ENCODE assay signal across 7 mouse cellular contexts in genomic region chr8:4238434-4239192, GRCm38 (mm10). TPM values are rescaled to one million over a fixed set of nuclear protein-coding genes. Genes with fewer than 3 reads are reported as not detected.
A peak's percentile ranks its signal among the peaks of the same experiment; 100 is the strongest.
DNase-seq lines count a peak whose midpoint lies in the region; ATAC-seq lines count a peak whose summit lies in the region.

Gene Map2k7, plus strand, starts transcription at chr8:4238740.
Gene Gm49320, plus strand, starts transcription at chr8:4238865.

- ATAC-seq in granulocyte monocyte progenitor cell, adult 5-6 weeks (replicated peaks; ENCODE audit: poor library complexity, severe bottlenecking), result peak; percentile 82
- peak; percentile 94 for ATAC-seq in midbrain, embryonic 13.5 days

- no peaks in the 10 kb centered on the region for H3K9me3 ChIP-seq in embryonic facial prominence, embryonic 10.5 days
- no peaks in the 10 kb centered on the region for H3K9me3 ChIP-seq in limb, embryonic 10.5 days (replicated peaks)
- no peaks in the 10 kb centered on the region for H3K9me3 ChIP-seq in midbrain, embryonic 13.5 days

- H3K4me3 ChIP-seq in embryonic facial prominence, embryonic 10.5 days, result peak within 1 kb of the TSS; percentile 82
- peak within 1 kb of the TSS; percentile 85 for H3K4me3 ChIP-seq in limb, embryonic 10.5 days
- H3K4me3 ChIP-seq in midbrain, embryonic 13.5 days (replicated peaks), result peak within 1 kb of the TSS; percentile 85

- H3K27me3 ChIP-seq in embryonic facial prominence, embryonic 10.5 days (replicated peaks; ENCODE audit: low read depth, poor library complexity, severe bottlenecking), result peaks cover 14% of the 10 kb centered on the region; the same call in 1 of the 2 replicates
- H3K27me3 ChIP-seq in limb, embryonic 10.5 days (ENCODE audit: low read depth, poor library complexity, severe bottlenecking), result peaks cover 9% of the 10 kb centered on the region; the same call in 1 of the 2 replicates
- H3K27me3 ChIP-seq in midbrain, embryonic 13.5 days, result no peaks in the 10 kb centered on the region

- H3K9ac ChIP-seq in midbrain, embryonic 13.5 days (replicated peaks), result peak within 1 kb of the TSS; percentile 80

- peak; percentile 100 for DNase-seq in adrenal gland, postnatal 10 days
- peak; percentile 100 for DNase-seq in embryonic facial prominence, embryonic 10.5 days (ENCODE audit: low spot score)
- peak; percentile 100 for DNase-seq in kidney, adult 11 months
- DNase-seq in limb, embryonic 10.5 days (ENCODE audit: low spot score), result peak; percentile 100
- DNase-seq in spleen, adult 12 weeks (ENCODE audit: low spot score), result peak; percentile 97

- peaks cover 36% of the 10 kb centered on the region for H3K36me3 ChIP-seq in embryonic facial prominence, embryonic 10.5 days (replicated peaks)
- H3K36me3 ChIP-seq in limb, embryonic 10.5 days, result peaks cover 35% of the 10 kb centered on the region
- peaks cover 24% of the 10 kb centered on the region for H3K36me3 ChIP-seq in midbrain, embryonic 13.5 days

- H3K4me2 ChIP-seq in midbrain, embryonic 13.5 days (replicated peaks), result peak within 1 kb of the TSS; percentile 77

- H3K4me1 ChIP-seq in embryonic facial prominence, embryonic 10.5 days, result peaks cover 23% of the 10 kb centered on the region
- peaks cover 19% of the 10 kb centered on the region for H3K4me1 ChIP-seq in limb, embryonic 10.5 days
- peaks cover 37% of the 10 kb centered on the region for H3K4me1 ChIP-seq in midbrain, embryonic 13.5 days (replicated peaks)

- H3K27ac ChIP-seq in embryonic facial prominence, embryonic 10.5 days (replicated peaks), result peak within 1 kb of the TSS; percentile 97
- H3K27ac ChIP-seq in limb, embryonic 10.5 days, result peak within 1 kb of the TSS; percentile 97
- peak within 1 kb of the TSS; percentile 95 for H3K27ac ChIP-seq in midbrain, embryonic 13.5 days

- under 1% methylated on average over 71 of the region's 71 CpGs for WGBS in embryonic facial prominence, embryonic 10.5 days
- WGBS in limb, embryonic 10.5 days, result under 1% methylated on average over 68 of the region's 71 CpGs
- WGBS in midbrain, embryonic 13.5 days, result under 1% methylated on average over 70 of the region's 71 CpGs

RNA-seq across cellular contexts. Expression of gene Map2k7, which starts in this region (rescaled TPM):
- total RNA-seq in adrenal gland, postnatal 10 days (2021), result 10 to 100 TPM; 78.2 to 79.0 TPM
- 31.0 and 32.8 TPM in 2 replicates for polyA plus RNA-seq in embryonic facial prominence, embryonic 10.5 days (2016; fragmentation: Nextera tagmentation; extraction: Ambion mirVana)
- total RNA-seq in granulocyte monocyte progenitor cell, adult 5-6 weeks (2014; fragmentation: Nextera tagmentation), result 29.7 and 44.6 TPM in 2 replicates
- total RNA-seq in granulocyte monocyte progenitor cell, adult 5-6 weeks (2017), result 21.5 and 34.3 TPM in 2 replicates
- polyA plus RNA-seq in limb, embryonic 10.5 days (2016; fragmentation: Nextera tagmentation; extraction: Ambion mirVana), result 32.8 and 34.2 TPM in 2 replicates
- polyA plus RNA-seq in midbrain, embryonic 13.5 days (2015; fragmentation: Nextera tagmentation; extraction: Ambion mirVana), result 33.0 and 36.9 TPM in 2 replicates

RNA-seq across cellular contexts. Expression of gene Gm49320, which starts in this region (rescaled TPM):
- total RNA-seq in adrenal gland, postnatal 10 days (2021), result 1 to 10 TPM in 1 of 2 experiments, not detected in 1; 2.4 TPM
- 0.44 and 0.85 TPM in 2 replicates for polyA plus RNA-seq in embryonic facial prominence, embryonic 10.5 days (2016; fragmentation: Nextera tagmentation; extraction: Ambion mirVana)
- 1.1 TPM in 1 of 2 replicates, not detected in the other for total RNA-seq in granulocyte monocyte progenitor cell, adult 5-6 weeks (2014; fragmentation: Nextera tagmentation)
- total RNA-seq in granulocyte monocyte progenitor cell, adult 5-6 weeks (2017), result 0.52 TPM in 1 of 2 replicates, not detected in the other
- polyA plus RNA-seq in limb, embryonic 10.5 days (2016; fragmentation: Nextera tagmentation; extraction: Ambion mirVana), result 0.85 and 1.6 TPM in 2 replicates
- polyA plus RNA-seq in midbrain, embryonic 13.5 days (2015; fragmentation: Nextera tagmentation; extraction: Ambion mirVana), result 0.90 and 1.2 TPM in 2 replicates

Comparison
In these comparisons a context has a peak if more than half of its experiments do, and no peak if none do; other contexts are left out.
1. Peak in every context shown above with its lines: DNase-seq, ATAC-seq, H3K4me3 ChIP-seq and H3K27ac ChIP-seq.